Mouse (Mus musculus) myocyte (in vitro differentiated cells): ENCODE data around the gene Dag1. TPM values are rescaled to one million over a fixed set of nuclear protein-coding genes. Genes with fewer than 3 reads are reported as not detected.

Source experiments
- H3K27me3 ChIP-seq: one replicate; pipeline ENCODE4 v1.6.1; 2011; ENCODE audit not compliant: control insufficient read depth, insufficient read depth, insufficient read length
- H3K36me3 ChIP-seq: one replicate; pipeline ENCODE4 v1.6.1; 2011; ENCODE audit not compliant: control insufficient read depth, insufficient read depth
- H3K4me2 ChIP-seq: one replicate; pipeline ENCODE4 v1.6.1; 2011; ENCODE audit warnings: low read depth, control low read depth
- H3K4me3 ChIP-seq: one replicate; pipeline ENCODE4 v1.5.1; 2011; ENCODE audit warnings: mild to moderate bottlenecking, control low read depth, moderate library complexity
- H3K79me2 ChIP-seq: one replicate; pipeline ENCODE4 v1.6.1; 2011; ENCODE audit not compliant: control insufficient read depth, insufficient read depth
- H3ac ChIP-seq: one replicate; pipeline ENCODE4 v1.6.1; 2011; ENCODE audit not compliant: control insufficient read depth, insufficient read length
- CEBPB ChIP-seq: IDR thresholded peaks from 2 replicates; pipeline ENCODE4 v1.6.1; 2011; ENCODE audit warnings: mild to moderate bottlenecking, moderate library complexity; ENCODE audit not compliant: poor library complexity, insufficient read depth, severe bottlenecking
- E2F4 ChIP-seq: IDR thresholded peaks from one replicate; pipeline ENCODE4 v1.6.1; 2011; ENCODE audit warnings: mild to moderate bottlenecking, control low read depth, moderate library complexity; ENCODE audit not compliant: insufficient read depth
- MAX ChIP-seq: IDR thresholded peaks from one replicate; pipeline ENCODE4 v1.6.1; 2011; ENCODE audit warnings: low read depth, mild to moderate bottlenecking, control low read depth
- MYOD1 ChIP-seq, 3 experiments: IDR thresholded peaks; one replicate each; pipeline ENCODE4 v1.6.1; 2011; ENCODE audit warnings: control low read depth in 2 of 3, low read depth in 2 of 3, mild to moderate bottlenecking in 2 of 3, moderate library complexity in 1 of 3; ENCODE audit not compliant: insufficient read length in 2 of 3, control insufficient read depth in 1 of 3
- MYOG ChIP-seq, 3 experiments: IDR thresholded peaks; one replicate each; pipeline ENCODE4 v1.6.1; 2011; ENCODE audit warnings: control low read depth in 2 of 3, low read depth in 2 of 3, mild to moderate bottlenecking in 2 of 3; ENCODE audit not compliant: insufficient read length in 2 of 3, control insufficient read depth in 1 of 3, insufficient read depth in 1 of 3
- POLR2A ChIP-seq: IDR thresholded peaks from one replicate; pipeline ENCODE4 v1.6.1; 2011; ENCODE audit warnings: low read depth, mild to moderate bottlenecking, control low read depth, moderate library complexity; ENCODE audit not compliant: insufficient read length
- POLR2AphosphoS2 ChIP-seq: IDR thresholded peaks from one replicate; pipeline ENCODE4 v1.6.1; 2011; ENCODE audit warnings: low read depth, control low read depth; ENCODE audit not compliant: insufficient read length
- REST ChIP-seq: IDR thresholded peaks from one replicate; pipeline ENCODE4 v1.6.1; 2011; ENCODE audit warnings: mild to moderate bottlenecking, control low read depth, moderate library complexity; ENCODE audit not compliant: insufficient read depth, insufficient read length
- SRF ChIP-seq: IDR thresholded peaks from one replicate; pipeline ENCODE4 v1.6.1; 2011; ENCODE audit warnings: low read depth; ENCODE audit not compliant: control insufficient read depth, insufficient read length
- TCF12 ChIP-seq: IDR thresholded peaks from one replicate; pipeline ENCODE4 v1.6.1; 2011; ENCODE audit warnings: mild to moderate bottlenecking, control low read depth; ENCODE audit not compliant: poor library complexity, insufficient read depth, severe bottlenecking
- TCF3 ChIP-seq: IDR thresholded peaks from one replicate; pipeline ENCODE4 v1.6.1; 2011; ENCODE audit warnings: low read depth, control low read depth; ENCODE audit not compliant: insufficient read length
- USF1 ChIP-seq: IDR thresholded peaks from one replicate; pipeline ENCODE4 v1.6.1; 2011; ENCODE audit warnings: low read depth, mild to moderate bottlenecking, control low read depth, moderate library complexity
- polyA plus RNA-seq: library from polyadenylated mRNA; unstranded; fragments of >200 nt; fragmentation: generic; extraction: Trizol; gene quantifications from one replicate; pipeline ENCODE4 v1.2.1, GENCODE M21; 2012; ENCODE audit warnings: missing spikeins

The Dag1 gene
- polyA plus RNA-seq, 1 experiment, result 195 TPM

DNA sequence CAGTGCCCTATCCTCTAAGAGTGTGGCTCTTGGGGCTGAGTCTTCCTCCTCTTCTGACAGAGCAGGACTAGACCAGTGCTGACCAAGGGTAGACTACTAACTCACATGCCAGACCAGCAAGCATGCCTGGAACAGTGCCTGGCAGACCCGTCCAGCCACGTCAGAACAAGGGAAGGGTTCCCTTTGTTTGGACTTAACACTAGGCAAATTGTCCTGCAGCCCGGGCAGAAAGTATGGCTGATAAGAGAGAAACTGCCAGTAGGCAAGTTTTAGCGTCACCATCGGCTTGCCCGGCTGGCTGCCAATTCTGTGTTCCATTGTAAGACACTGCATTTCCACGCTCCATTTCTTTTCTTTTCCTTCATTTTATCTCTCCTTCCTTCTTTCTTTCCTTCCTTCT, 3.9 kb upstream of the Dag1 start:
- H3K4me3 ChIP-seq, result no peak overlapping the region
- H3K27me3 ChIP-seq, result no peaks in the 10 kb centered on the region
- no peak overlapping the region for H3ac ChIP-seq
- no peak overlapping the region for H3K4me2 ChIP-seq
- TF ChIP-seq CEBPB (no peak), MYOG (IDR thresholded peaks at IDR 0.05; ENCODE audit: control insufficient read depth in 1 of 3, insufficient read depth in 1 of 3, insufficient read length in 2 of 3, low read depth in 2 of 3) (no peak), TCF3 (no peak), MYOD1 (IDR thresholded peaks at IDR 0.05; ENCODE audit: control insufficient read depth in 1 of 3, insufficient read length in 2 of 3, low read depth in 2 of 3) (no peak), E2F4 (no peak), REST (no peak)
- H3K79me2 ChIP-seq, result peaks cover 6% of the 10 kb centered on the region
- H3K36me3 ChIP-seq, result no peaks in the 10 kb centered on the region

DNA sequence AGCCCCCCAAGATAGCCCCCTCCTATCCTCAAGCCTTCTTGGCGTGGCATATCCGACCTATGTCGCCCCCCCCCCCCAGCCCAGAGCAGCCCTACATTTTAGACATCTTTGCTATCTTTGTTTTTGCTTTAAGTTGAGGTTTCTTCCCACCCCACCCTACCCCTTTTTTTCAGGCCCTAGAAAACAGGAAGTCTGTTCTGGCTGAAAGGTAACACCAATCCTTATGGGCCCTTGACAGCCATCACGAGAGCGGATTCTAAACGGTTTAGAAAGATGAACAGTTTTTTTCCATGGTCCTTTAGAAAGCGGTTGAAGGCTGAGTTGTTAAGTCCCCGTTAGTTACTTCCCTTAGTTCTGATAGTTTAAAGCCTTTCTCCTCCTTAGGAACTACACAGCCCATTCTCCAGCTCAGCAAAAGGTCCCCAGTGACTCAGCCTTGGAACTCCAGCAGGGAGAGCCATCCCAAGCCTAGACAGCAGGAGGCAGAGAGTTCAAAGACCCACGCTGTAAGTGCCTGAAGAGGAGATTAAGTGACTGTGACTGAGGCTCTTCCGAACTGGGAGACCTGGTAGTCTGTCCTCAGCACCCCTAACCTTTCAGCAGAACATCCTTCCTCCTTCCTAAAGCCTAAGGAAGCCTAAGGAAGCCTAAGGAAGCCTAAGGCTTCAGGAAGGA, 2.6 kb upstream of the Dag1 start:
- no peak overlapping the region for H3K4me3 ChIP-seq
- H3K27me3 ChIP-seq, result no peaks in the 10 kb centered on the region
- no peak overlapping the region for H3K4me2 ChIP-seq
- H3K79me2 ChIP-seq, result peaks cover 19% of the 10 kb centered on the region
- no peak overlapping the region for H3ac ChIP-seq
- TF ChIP-seq E2F4, result no peak
- TF ChIP-seq TCF12, result no peak
- no peaks in the 10 kb centered on the region for H3K36me3 ChIP-seq

DNA sequence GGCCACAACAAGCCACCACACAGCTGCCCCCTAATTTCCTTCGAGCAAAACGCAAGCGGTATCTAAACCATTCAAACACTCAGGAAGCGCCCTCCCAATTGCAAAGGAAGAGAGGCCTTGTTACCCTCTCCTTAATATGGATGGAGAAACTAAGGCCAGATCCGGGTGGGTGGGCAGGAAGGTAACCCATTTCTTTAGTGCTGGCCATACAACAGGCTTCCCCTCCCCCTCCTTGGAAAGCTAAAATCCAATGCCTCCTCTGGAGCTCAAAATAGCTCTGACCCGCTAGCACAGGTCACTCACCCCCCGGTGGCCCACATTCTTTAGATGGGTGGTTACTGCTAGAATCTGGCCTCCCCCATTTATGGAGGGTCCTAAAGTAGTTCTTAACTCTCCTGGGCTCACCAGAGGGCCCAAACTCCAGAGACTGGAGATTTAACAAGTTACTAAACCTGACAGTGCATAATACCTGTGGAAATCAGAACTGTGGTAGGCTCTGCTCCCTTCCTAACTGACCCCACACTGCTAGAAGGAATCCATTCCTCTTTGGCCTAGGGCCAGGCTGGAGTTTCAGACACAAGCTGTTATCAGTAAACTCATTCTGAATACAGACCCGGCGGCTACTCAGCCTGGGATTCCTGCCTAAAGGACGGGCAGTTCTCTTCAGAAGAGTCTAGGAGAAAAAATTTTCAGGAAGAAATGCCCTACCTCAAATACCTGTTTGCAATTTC, 598 bp upstream of the Dag1 start:
- Histone ChIP-seq H3K36me3 (no peaks in the 10 kb centered on the region), H3ac (peak overlapping the region; percentile 72), H3K27me3 (no peaks in the 10 kb centered on the region), H3K4me3 (peak overlapping the region; percentile 46), H3K79me2 (peaks cover 39% of the 10 kb centered on the region), H3K4me2 (peak overlapping the region; percentile 89)
- TF ChIP-seq CEBPB (no peak), TCF12 (no peak), MYOG (IDR thresholded peaks at IDR 0.05; ENCODE audit: control insufficient read depth in 1 of 3, insufficient read depth in 1 of 3, insufficient read length in 2 of 3, low read depth in 2 of 3) (no peak), MYOD1 (IDR thresholded peaks at IDR 0.05; ENCODE audit: control insufficient read depth in 1 of 3, insufficient read length in 2 of 3, low read depth in 2 of 3) (no peak), USF1 (no peak), POLR2AphosphoS2 (no peak), E2F4 (no peak), MAX (no peak), POLR2A (no peak), TCF3 (no peak), REST (no peak), SRF (no peak)

DNA sequence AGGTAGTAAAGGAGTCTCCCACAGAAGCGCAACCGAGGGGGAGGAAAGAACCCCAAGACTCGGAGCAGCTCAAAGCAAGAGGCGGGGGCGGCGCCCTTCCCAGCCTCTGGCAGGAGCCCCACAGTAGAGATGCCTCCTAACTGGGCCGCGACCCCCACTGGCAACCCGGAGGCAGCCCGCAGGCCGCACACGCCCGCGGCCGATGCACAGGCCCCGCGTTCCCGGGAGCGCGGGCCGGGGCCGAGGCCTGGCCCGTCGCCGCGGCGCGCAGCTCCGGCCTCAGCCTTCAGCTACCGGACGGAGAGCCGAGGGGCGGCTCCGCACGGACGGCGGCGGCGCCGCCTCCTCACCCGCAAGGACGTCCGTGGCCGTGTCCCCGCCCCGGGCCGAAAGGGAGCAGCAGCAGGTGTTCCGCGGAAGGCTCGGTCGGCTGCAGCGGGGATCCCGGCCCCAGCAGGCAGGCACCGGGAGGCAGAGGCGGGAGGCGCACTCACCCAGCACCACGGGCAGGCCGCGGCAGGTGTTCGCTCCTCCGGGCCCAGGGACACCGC, 552 bp downstream of the Dag1 start:
- peak overlapping the region; percentile 46 for H3K4me3 ChIP-seq
- no peaks in the 10 kb centered on the region for H3K36me3 ChIP-seq
- TF ChIP-seq MYOG (IDR thresholded peaks at IDR 0.05; ENCODE audit: control insufficient read depth in 1 of 3, insufficient read depth in 1 of 3, insufficient read length in 2 of 3, low read depth in 2 of 3) (peak in 1 of 3 experiments; percentile 61), CEBPB (no peak), MYOD1 (IDR thresholded peaks at IDR 0.05; ENCODE audit: control insufficient read depth in 1 of 3, insufficient read length in 2 of 3, low read depth in 2 of 3) (peak in 2 of 3 experiments; percentile 58 to 81), REST (no peak)
- peak overlapping the region; percentile 68 for H3K4me2 ChIP-seq
- peak overlapping the region; percentile 72 for H3ac ChIP-seq
- no peaks in the 10 kb centered on the region for H3K27me3 ChIP-seq
- H3K79me2 ChIP-seq, result peaks cover 51% of the 10 kb centered on the region

DNA sequence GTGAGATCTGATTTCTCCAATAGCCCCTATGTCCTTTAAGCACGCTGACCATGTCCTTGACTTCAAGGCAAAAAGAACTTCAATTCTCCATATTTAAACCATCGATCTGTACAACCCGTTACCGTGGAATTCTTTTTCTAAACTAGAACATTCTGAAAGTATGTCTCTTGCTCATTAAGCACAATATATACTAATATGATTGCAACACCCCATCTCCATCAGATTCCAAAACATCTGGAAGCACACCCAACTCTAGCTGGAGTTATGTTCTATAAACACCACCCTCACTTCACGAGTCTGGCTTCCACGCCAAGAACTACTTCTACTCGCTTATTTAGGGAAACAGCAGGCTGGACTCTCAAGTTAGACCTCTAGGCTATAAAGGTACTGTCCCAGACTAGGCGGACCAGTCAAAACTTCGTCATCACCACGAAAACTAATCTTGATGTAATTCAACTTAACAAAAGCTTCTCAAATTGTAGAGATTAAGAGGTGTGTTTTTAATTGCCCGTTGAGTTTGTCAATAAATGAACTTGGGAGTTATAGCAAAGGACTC, 1.2 kb downstream of the Dag1 start:
- Histone ChIP-seq H3K36me3 (no peaks in the 10 kb centered on the region), H3ac (peak overlapping the region; percentile 72), H3K4me3 (peak overlapping the region; percentile 46), H3K4me2 (peak overlapping the region; percentile 68), H3K27me3 (no peaks in the 10 kb centered on the region), H3K79me2 (peaks cover 57% of the 10 kb centered on the region)
- TF ChIP-seq POLR2A (no peak), MYOG (IDR thresholded peaks at IDR 0.05; ENCODE audit: control insufficient read depth in 1 of 3, insufficient read depth in 1 of 3, insufficient read length in 2 of 3, low read depth in 2 of 3) (no peak), USF1 (no peak), REST (no peak), CEBPB (0 out of 2 replicates have a peak, but pooled peaks have one; percentile 4)
